Comparison of ENCODE assay signal across 1 mouse cellular context in the genomic region with DNA sequence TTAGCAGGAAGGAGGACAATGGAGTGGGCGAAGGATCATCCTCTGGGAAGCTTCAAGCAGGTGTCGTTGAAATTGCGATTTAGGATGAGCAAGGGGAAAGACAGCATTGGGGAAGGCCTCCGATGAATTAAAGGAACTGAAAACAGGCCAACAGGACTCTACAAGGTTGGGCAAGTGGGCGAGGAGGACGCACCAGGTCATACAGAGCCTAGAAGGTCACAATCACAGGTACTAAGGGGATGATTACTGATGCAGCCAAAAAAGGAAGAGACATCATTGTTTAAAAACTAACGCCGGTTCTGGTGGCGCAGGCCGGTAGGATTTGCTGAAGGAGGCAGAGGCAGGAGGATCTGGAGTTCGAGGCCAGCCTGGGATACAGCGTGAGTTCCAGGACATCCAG.
A peak's percentile ranks its signal among the peaks of the same experiment; 100 is the strongest.
TF ChIP-seq lines count a peak whose summit lies in the region.

No protein-coding gene starts in this region.

TF ChIP-seq in CH12.LX, 34 proteins besides CTCF, POLR2A, EP300 and RAD21:
- TF ChIP-seq IRF4 (IDR thresholded peaks at IDR 0.05; ENCODE audit: low read depth, low read length) (peak; percentile 76; the same call in 1 of the 2 replicates), MAFK (IDR thresholded peaks at IDR 0.05; ENCODE audit: insufficient replicate concordance, low read length) (no peak), CHD1 (IDR thresholded peaks at IDR 0.05; ENCODE audit: low read depth, low read length) (no peak), E2F4 (IDR thresholded peaks at IDR 0.05; ENCODE audit: insufficient replicate concordance, low read depth, low read length) (no peak), ZMIZ1 (IDR thresholded peaks at IDR 0.05; ENCODE audit: low read depth, low read length) (no peak; the same call in 1 of the 2 replicates), RCOR1 (conservative IDR thresholded peaks at IDR 0.05; ENCODE audit: low read depth, low read length) (no peak), MAX (IDR thresholded peaks at IDR 0.05; ENCODE audit: low read length) (no peak), JUN (IDR thresholded peaks at IDR 0.05; ENCODE audit: insufficient read depth, low read depth, low read length) (no peak), JUND (conservative IDR thresholded peaks at IDR 0.05; ENCODE audit: low read depth, low read length) (no peak), ZC3H11A (IDR thresholded peaks at IDR 0.05; ENCODE audit: low read depth, low read length) (no peak), MYC (IDR thresholded peaks at IDR 0.05; ENCODE audit: low read depth, low read length) (no peak), MEF2A (IDR thresholded peaks at IDR 0.05; ENCODE audit: borderline replicate concordance, low read depth, low read length) (no peak), TBP (conservative IDR thresholded peaks at IDR 0.05; ENCODE audit: low read depth, low read length) (no peak), SIN3A (IDR thresholded peaks at IDR 0.05; ENCODE audit: low read length) (no peak), KAT2A (IDR thresholded peaks at IDR 0.05; ENCODE audit: insufficient replicate concordance, low read length) (no peak), CHD2 (IDR thresholded peaks at IDR 0.05; ENCODE audit: low read length) (peak; percentile 36; the same call in 1 of the 2 replicates), NRF1 (IDR thresholded peaks at IDR 0.05; ENCODE audit: low read depth, low read length) (no peak), MAZ (IDR thresholded peaks at IDR 0.05; ENCODE audit: low read depth, low read length) (no peak), USF2 (conservative IDR thresholded peaks at IDR 0.05; ENCODE audit: low read depth, low read length) (0 out of 2 replicates have a peak, but pooled peaks have one; percentile 3), NELFE (IDR thresholded peaks at IDR 0.05; ENCODE audit: low read depth, low read length) (no peak; the same call in 1 of the 2 replicates), GABPA (IDR thresholded peaks at IDR 0.05; ENCODE audit: insufficient replicate concordance, low read depth, low read length) (no peak), ZKSCAN1 (IDR thresholded peaks at IDR 0.05; ENCODE audit: borderline replicate concordance, low read depth, low read length) (no peak), HCFC1 (IDR thresholded peaks at IDR 0.05; ENCODE audit: low read depth, low read length) (no peak), ETS1 (conservative IDR thresholded peaks at IDR 0.05; ENCODE audit: low read depth, low read length) (peak; percentile 37), MXI1 (IDR thresholded peaks at IDR 0.05; ENCODE audit: low read depth, low read length) (no peak), POLR2AphosphoS2 (IDR thresholded peaks at IDR 0.05; ENCODE audit: low read depth, low read length) (peak; percentile 37; the same call in 1 of the 2 replicates), USF1 (IDR thresholded peaks at IDR 0.05; ENCODE audit: low read depth, low read length) (no peak), SMC3 (IDR thresholded peaks at IDR 0.05; ENCODE audit: low read depth, low read length) (no peak), TCF12 (IDR thresholded peaks at IDR 0.05; ENCODE audit: low read depth, low read length) (0 out of 2 replicates have a peak, but pooled peaks have one; percentile 4), PAX5 (IDR thresholded peaks at IDR 0.05; ENCODE audit: low read length) (no peak), ZNF384 (IDR thresholded peaks at IDR 0.05; ENCODE audit: low read depth, low read length) (no peak), BHLHE40 (IDR thresholded peaks at IDR 0.05; ENCODE audit: low read depth, low read length) (no peak), UBTF (IDR thresholded peaks at IDR 0.05; ENCODE audit: low read depth, low read length) (no peak), ELF1 (IDR thresholded peaks at IDR 0.05; ENCODE audit: low read depth, low read length) (0 out of 2 replicates have a peak, but pooled peaks have one; percentile 11)
TF ChIP-seq in CH12.LX: peak in this region for 7.
